ENCODE assay signal across 8 mouse cellular contexts in the genomic region with DNA sequence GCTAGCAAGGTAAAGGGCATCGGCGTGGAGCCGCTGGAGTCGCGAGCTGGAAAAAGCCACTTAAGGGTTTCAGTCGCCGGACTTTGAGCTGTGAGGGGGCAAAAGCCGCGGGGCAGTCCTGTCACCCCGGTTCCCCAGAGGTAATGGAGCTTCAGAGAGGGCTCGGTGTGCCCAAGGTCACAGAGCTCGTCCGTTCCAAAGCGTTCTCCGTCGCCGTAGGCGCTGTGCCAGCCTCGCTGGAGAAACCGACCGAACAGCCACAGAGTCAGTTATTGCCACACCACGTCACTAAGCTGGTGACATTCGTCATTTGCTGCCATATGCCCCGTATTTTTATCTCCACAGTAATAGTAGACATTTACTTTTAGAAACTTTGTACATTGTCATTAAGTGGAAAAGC. TPM values are rescaled to one million over a fixed set of nuclear protein-coding genes. Genes with fewer than 3 reads are reported as not detected.
A peak's percentile ranks its signal among the peaks of the same experiment; 100 is the strongest.
DNase-seq lines count a peak whose midpoint lies in the region; ATAC-seq and TF ChIP-seq lines count a peak whose summit lies in the region.

No protein-coding gene starts in this region.

- H3K4me3 ChIP-seq in hindbrain, embryonic 13.5 days, result peak overlapping the region; percentile 88
- H3K4me3 ChIP-seq in macrophage (ENCODE audit: inconsistent target), result peak overlapping the region; percentile 95

- intact Hi-C loops in left cerebral cortex, postnatal 10 days (cut with DNase I), result no loop called here

- WGBS in hindbrain, embryonic 13.5 days, result under 1% methylated on average over 24 of the region's 24 CpGs
- 0% methylated on average over 24 of the region's 24 CpGs for WGBS in macrophage (ENCODE audit: missing documents)

- no peaks in the 10 kb centered on the region for H3K27me3 ChIP-seq in Patski
- no peaks in the 10 kb centered on the region for H3K27me3 ChIP-seq in hindbrain, embryonic 13.5 days

- H3K4me1 ChIP-seq in hindbrain, embryonic 13.5 days (replicated peaks), result peaks cover 25% of the 10 kb centered on the region

- peaks cover 43% of the 10 kb centered on the region for H3K79me2 ChIP-seq in macrophage (ENCODE audit: inconsistent target)

- peak overlapping the region; percentile 95 for H3K27ac ChIP-seq in hindbrain, embryonic 13.5 days
- peak overlapping the region; percentile 80 for H3K27ac ChIP-seq in macrophage

- peaks cover 6% of the 10 kb centered on the region; the same call in 1 of the 2 replicates for H3K36me3 ChIP-seq in hindbrain, embryonic 13.5 days
- H3K36me3 ChIP-seq in macrophage (ENCODE audit: inconsistent target), result peaks cover 9% of the 10 kb centered on the region; the same call in 1 of the 2 replicates

- no peak for TF ChIP-seq CTCF in Patski (IDR thresholded peaks at IDR 0.05)

- DNase-seq in 3T3-L1 (ENCODE audit: low read depth, low spot score), result peak; percentile 56
- no peak for DNase-seq in Patski (ENCODE audit: low read depth, low spot score)
- DNase-seq in cerebellum, postnatal 10 days, result peak; percentile 90 to 91
- peak; percentile 88 for DNase-seq in gastrocnemius, adult 18-20 months (ENCODE audit: low spot score)
- DNase-seq in left cerebral cortex, postnatal 10 days (ENCODE audit: extremely low spot score in 1 of 2, low spot score in 2 of 2), result peak; percentile 50 to 79
- peak; percentile 68 to 86 for DNase-seq in spleen, postnatal 4 days (ENCODE audit: low spot score in 2 of 2)

- H3K4me2 ChIP-seq in hindbrain, embryonic 13.5 days, result peak overlapping the region; percentile 91

- H3K9me3 ChIP-seq in hindbrain, embryonic 13.5 days, result no peaks in the 10 kb centered on the region

- ATAC-seq in Patski, result peak; percentile 38
- ATAC-seq in hindbrain, embryonic 13.5 days (ENCODE audit: low FRiP score), result peak; percentile 77

- H3K9ac ChIP-seq in hindbrain, embryonic 13.5 days, result peak overlapping the region; percentile 93

- CTCF ChIA-PET in Patski (lab: Charles Lee), result interaction anchor here (0.7 to 1.3 kb wide), 2 partner anchors 14 to 78 kb away, joined by 3 to 4 read pairs; no protein-coding TSS in a partner anchor

- in situ Hi-C loops in Patski (cut with MboI; ENCODE audit: low pct_unique_long_range_greater_than_20kb), result no loop called here

- POLR2A ChIA-PET in Patski (lab: Charles Lee), result interaction anchor here (0.6 kb wide), 1 partner anchor 27 kb away, joined by 3 read pairs; no protein-coding TSS in a partner anchor

RNA-seq across cellular contexts. Expression of gene Ciapin1, which starts 0.4 kb away (rescaled TPM):
- 128 TPM for polyA plus RNA-seq in Patski (2021)
- 10 to 100 TPM; 30.8 to 38.8 TPM for total RNA-seq in gastrocnemius, adult 18-20 months (2021)
- 197 and 202 TPM in 2 replicates for polyA plus RNA-seq in hindbrain, embryonic 13.5 days (2015; fragmentation: Nextera tagmentation; extraction: Ambion mirVana)
- total RNA-seq in left cerebral cortex, postnatal 10 days (2021), result 10 to 100 TPM; 75.8 to 82.3 TPM
- total RNA-seq in macrophage (2018; cell fraction: chromatin; rRNA removed), result 100 to 1,000 TPM in 8 of 26 experiments, 10 to 100 TPM in 18; 41.3 to 198 (median 65.0) TPM
- 10 to 100 TPM in 24 of 26 experiments, 1 to 10 TPM in 2; 9.1 to 22.2 (median 14.3) TPM for total RNA-seq in macrophage (2018; cell fraction: cytosol; rRNA removed)
- 100 to 1,000 TPM in 1 of 26 experiments, 10 to 100 TPM in 25; 26.8 to 101 (median 48.2) TPM for total RNA-seq in macrophage (2018; cell fraction: nucleus; rRNA removed)
- polyA plus RNA-seq in macrophage (2018), result 10.8 to 28.7 TPM (median 20.3 TPM) in 3 replicates

RNA-seq across cellular contexts. Expression of gene Coq9, which starts 0.5 kb away (rescaled TPM):
- polyA plus RNA-seq in Patski (2021) (114 TPM), macrophage (2018) (15.7 to 29.9 TPM (median 26.3 TPM) in 3 replicates)
- total RNA-seq in gastrocnemius, adult 18-20 months (2021), result 100 to 1,000 TPM; 392 to 399 TPM
- polyA plus RNA-seq in hindbrain, embryonic 13.5 days (2015; fragmentation: Nextera tagmentation; extraction: Ambion mirVana), result 55.4 and 59.1 TPM in 2 replicates
- total RNA-seq in left cerebral cortex, postnatal 10 days (2021), result 10 to 100 TPM; 58.7 to 62.1 TPM
- 10 to 100 TPM in 25 of 26 experiments, 1 to 10 TPM in 1; 6.0 to 77.7 (median 34.9) TPM for total RNA-seq in macrophage (2018; cell fraction: chromatin; rRNA removed)
- 10 to 100 TPM in 25 of 26 experiments, 1 to 10 TPM in 1; 9.7 to 23.2 (median 18.5) TPM for total RNA-seq in macrophage (2018; cell fraction: cytosol; rRNA removed)
- 10 to 100 TPM in 23 of 26 experiments, 1 to 10 TPM in 3; 8.2 to 53.7 (median 21.7) TPM for total RNA-seq in macrophage (2018; cell fraction: nucleus; rRNA removed)

RNA-seq across cellular contexts. Expression of gene Polr2c, which starts 18.6 kb away (rescaled TPM):
- 110 TPM for polyA plus RNA-seq in Patski (2021)
- total RNA-seq in gastrocnemius, adult 18-20 months (2021), result 10 to 100 TPM; 48.9 to 56.7 TPM
- polyA plus RNA-seq in hindbrain, embryonic 13.5 days (2015; fragmentation: Nextera tagmentation; extraction: Ambion mirVana), result 119 and 136 TPM in 2 replicates
- 10 to 100 TPM; 50.9 to 55.1 TPM for total RNA-seq in left cerebral cortex, postnatal 10 days (2021)
- 10 to 100 TPM; 10.8 to 56.3 (median 42.2) TPM for total RNA-seq in macrophage (2018; cell fraction: chromatin; rRNA removed)
- 10 to 100 TPM; 26.0 to 47.5 (median 33.0) TPM for total RNA-seq in macrophage (2018; cell fraction: cytosol; rRNA removed)
- total RNA-seq in macrophage (2018; cell fraction: nucleus; rRNA removed), result 10 to 100 TPM; 14.1 to 45.9 (median 30.7) TPM
- polyA plus RNA-seq in macrophage (2018), result 23.3 to 33.5 TPM (median 24.0 TPM) in 3 replicates

RNA-seq across cellular contexts. Expression of gene Ccl17, which starts 28.3 kb away (rescaled TPM):
- polyA plus RNA-seq in Patski (2021), result 14.5 TPM
- total RNA-seq in gastrocnemius, adult 18-20 months (2021), result not detected
- polyA plus RNA-seq in hindbrain, embryonic 13.5 days (2015; fragmentation: Nextera tagmentation; extraction: Ambion mirVana), result 0.43 TPM in 1 of 2 replicates, not detected in the other
- 10 to 100 TPM; 10.8 to 12.3 TPM for total RNA-seq in left cerebral cortex, postnatal 10 days (2021)
- total RNA-seq in macrophage (2018; cell fraction: chromatin; rRNA removed), result not detected
- 1 to 10 TPM in 1 of 26 experiments, not detected in 25; 1.2 TPM for total RNA-seq in macrophage (2018; cell fraction: cytosol; rRNA removed)
- total RNA-seq in macrophage (2018; cell fraction: nucleus; rRNA removed), result not detected
- polyA plus RNA-seq in macrophage (2018), result not detected in 3 replicates

RNA-seq across cellular contexts. Expression of gene Dok4, which starts 37.5 kb away (rescaled TPM):
- 46.4 TPM for polyA plus RNA-seq in Patski (2021)
- total RNA-seq in gastrocnemius, adult 18-20 months (2021), result 1 to 10 TPM; 3.3 to 7.2 TPM
- 58.0 and 59.0 TPM in 2 replicates for polyA plus RNA-seq in hindbrain, embryonic 13.5 days (2015; fragmentation: Nextera tagmentation; extraction: Ambion mirVana)
- 10 to 100 TPM; 74.9 to 79.5 TPM for total RNA-seq in left cerebral cortex, postnatal 10 days (2021)
- total RNA-seq in macrophage (2018; cell fraction: chromatin; rRNA removed), result 1 to 10 TPM in 12 of 26 experiments, under 1 TPM in 12, not detected in 2; 0.29 to 2.8 (median 1.0) TPM
- 1 to 10 TPM in 16 of 26 experiments, under 1 TPM in 10; 0.53 to 2.9 (median 1.5) TPM for total RNA-seq in macrophage (2018; cell fraction: cytosol; rRNA removed)
- 1 to 10 TPM in 11 of 26 experiments, under 1 TPM in 15; 0.29 to 7.2 (median 0.91) TPM for total RNA-seq in macrophage (2018; cell fraction: nucleus; rRNA removed)
- 1.9 to 2.3 TPM (median 2.0 TPM) in 3 replicates for polyA plus RNA-seq in macrophage (2018)
